Mouse (Mus musculus) layer of hippocampus, postnatal 25 days (tissue): ENCODE data around the gene Smoc2. TPM values are rescaled to one million over a fixed set of nuclear protein-coding genes. Genes with fewer than 3 reads are reported as not detected.
A peak's percentile ranks its signal among the peaks of the same experiment; 100 is the strongest.

Experiments used
- DNase-seq, 2 experiments: peaks; one replicate each; pipeline ENCODE4 v3.0.0; 2022; ENCODE audit warnings: mixed read lengths in 2 of 2, low spot score in 1 of 2; ENCODE audit errors: extremely low spot score in 1 of 2
- total RNA-seq, 2 experiments: library from RNA; stranded (reverse); gene quantifications; 2 replicates each; pipeline ENCODE4 v1.2.3; 2021

Smoc2 gene
- total RNA-seq, 2 experiments from 2014 or later, result 27.3 to 29.9 TPM

GRCm38 (mm10) chr17:14343442-14343841 is 64.1 kb downstream of the Smoc2 start:
- DNase-seq, result no peak

GRCm38 (mm10) chr17:14345556-14345955 is 66.2 kb downstream of the Smoc2 start:
- DNase-seq, result no peak

- no peak for DNase-seq
Observed at GRCm38 (mm10) chr17:14346891-14347290, 67.6 kb downstream of the Smoc2 start.

- DNase-seq, result no peak
Observed at GRCm38 (mm10) chr17:14349086-14349814, 69.9 kb downstream of the Smoc2 start.

GRCm38 (mm10) chr17:14353219-14354079 is 74.1 kb downstream of the Smoc2 start:
- DNase-seq, result no peak

GRCm38 (mm10) chr17:14361511-14361910 is 82.2 kb downstream of the Smoc2 start:
- no peak for DNase-seq

- DNase-seq, result peak in 1 of 2 experiments; percentile 34
Observed at GRCm38 (mm10) chr17:14370476-14370875, 91.2 kb downstream of the Smoc2 start.

GRCm38 (mm10) chr17:14371606-14372005 is 92.3 kb downstream of the Smoc2 start:
- no peak for DNase-seq

GRCm38 (mm10) chr17:14372324-14373145 is 93.2 kb downstream of the Smoc2 start:
- DNase-seq, result peak; percentile 16 to 19

GRCm38 (mm10) chr17:14378692-14379446 is 99.6 kb downstream of the Smoc2 start:
- no peak for DNase-seq

- DNase-seq, result no peak
Observed at GRCm38 (mm10) chr17:14379518-14379917, 100.2 kb downstream of the Smoc2 start.

- DNase-seq, result no peak
Observed at GRCm38 (mm10) chr17:14379966-14380365, 100.7 kb downstream of the Smoc2 start.

- DNase-seq, result no peak
Observed at GRCm38 (mm10) chr17:14380526-14380925, 101.2 kb downstream of the Smoc2 start.

GRCm38 (mm10) chr17:14381482-14381881 is 102.2 kb downstream of the Smoc2 start:
- DNase-seq, result no peak

- no peak for DNase-seq
Observed at GRCm38 (mm10) chr17:14383981-14384380, 104.7 kb downstream of the Smoc2 start.

- DNase-seq, result no peak
Observed at GRCm38 (mm10) chr17:14384980-14385379, 105.7 kb downstream of the Smoc2 start.

GRCm38 (mm10) chr17:14387261-14387660 is 108.0 kb downstream of the Smoc2 start:
- DNase-seq, result no peak

GRCm38 (mm10) chr17:14392443-14392842 is 113.1 kb downstream of the Smoc2 start:
- no peak for DNase-seq

GRCm38 (mm10) chr17:14394861-14395260 is 115.6 kb downstream of the Smoc2 start:
- no peak for DNase-seq

GRCm38 (mm10) chr17:14397456-14397855 is 118.2 kb downstream of the Smoc2 start:
- no peak for DNase-seq
